Comparison of ENCODE assay signal across 9 mouse cellular contexts in genomic region chr17:24650766-24651165, GRCm38 (mm10). TPM values are rescaled to one million over a fixed set of nuclear protein-coding genes. Genes with fewer than 3 reads are reported as not detected.
DNase-seq lines count a peak whose midpoint lies in the region; ATAC-seq lines count a peak whose summit lies in the region.
"Had no signal": no experiment of that assay in that cellular context is flagged by ENCODE, and none has a peak within 500 bp of the region (broad histone marks: within the 10 kb centered on the region; RNA-seq: fewer than 3 reads in every experiment).

No protein-coding gene starts in this region.

- H3K36me3 ChIP-seq in forebrain, embryonic 13.5 days (ENCODE audit: poor library complexity, severe bottlenecking): no peaks in the 10 kb centered on the region
- no peaks in the 10 kb centered on the region for H3K36me3 ChIP-seq in forebrain, embryonic 16.5 days (ENCODE audit: control insufficient read depth, insufficient read depth)
- H3K36me3 ChIP-seq in lung, embryonic 16.5 days (ENCODE audit: control insufficient read depth, insufficient read depth, low read length): no peaks in the 10 kb centered on the region
- H3K36me3 ChIP-seq in limb, embryonic 13.5 days: peaks cover 17% of the 10 kb centered on the region
- H3K36me3 ChIP-seq in stomach, embryonic 15.5 days: no peaks in the 10 kb centered on the region

- DNase-seq in lung, postnatal 10 days: no peak
- no peak for DNase-seq in left cerebral cortex, adult 8-10 months (ENCODE audit: low spot score in 2 of 2)
- no peak for DNase-seq in layer of hippocampus, postnatal 10 days (ENCODE audit: low spot score in 2 of 2)

- H3K4me2 ChIP-seq in forebrain, embryonic 13.5 days: peak overlapping the region; percentile 98
- no peak overlapping the region; the same call in 1 of the 2 replicates for H3K4me2 ChIP-seq in forebrain, embryonic 16.5 days (ENCODE audit: low read length)
- peak overlapping the region; percentile 83 for H3K4me2 ChIP-seq in lung, embryonic 16.5 days (ENCODE audit: low read depth, low read length)
- H3K4me2 ChIP-seq in limb, embryonic 13.5 days (replicated peaks): peak overlapping the region; percentile 86
- peak overlapping the region; percentile 99; the same call in 1 of the 2 replicates for H3K4me2 ChIP-seq in stomach, embryonic 15.5 days

- no peaks in the 10 kb centered on the region for H3K9me3 ChIP-seq in forebrain, embryonic 13.5 days (replicated peaks)
- H3K9me3 ChIP-seq in forebrain, embryonic 16.5 days (ENCODE audit: control insufficient read depth, low read length): no peaks in the 10 kb centered on the region
- H3K9me3 ChIP-seq in lung, embryonic 16.5 days (ENCODE audit: control insufficient read depth, low read length): no peaks in the 10 kb centered on the region
- H3K9me3 ChIP-seq in limb, embryonic 13.5 days: no peaks in the 10 kb centered on the region
- no peaks in the 10 kb centered on the region for H3K9me3 ChIP-seq in stomach, embryonic 15.5 days

- H3K27me3 ChIP-seq in forebrain, embryonic 13.5 days: peaks cover 41% of the 10 kb centered on the region
- H3K27me3 ChIP-seq in forebrain, embryonic 16.5 days (replicated peaks; ENCODE audit: control insufficient read depth, insufficient read depth, low read length): no peaks in the 10 kb centered on the region
- no peaks in the 10 kb centered on the region for H3K27me3 ChIP-seq in lung, embryonic 16.5 days (ENCODE audit: control insufficient read depth, insufficient read depth, low read depth, low read length)
- H3K27me3 ChIP-seq in limb, embryonic 13.5 days: 0 out of 2 replicates have a peak, but pooled peaks cover 3% of the 10 kb centered on the region
- H3K27me3 ChIP-seq in stomach, embryonic 15.5 days (replicated peaks): no peaks in the 10 kb centered on the region

- no peak overlapping the region for H3K27ac ChIP-seq in forebrain, embryonic 13.5 days
- no peak overlapping the region for H3K27ac ChIP-seq in forebrain, embryonic 16.5 days (ENCODE audit: low read length)
- peak overlapping the region; percentile 15; the same call in 1 of the 2 replicates for H3K27ac ChIP-seq in lung, embryonic 16.5 days (ENCODE audit: low read length)
- 0 out of 2 replicates have a peak overlapping the region, but pooled peaks have one; percentile 3 for H3K27ac ChIP-seq in limb, embryonic 13.5 days
- 0 out of 2 replicates have a peak overlapping the region, but pooled peaks have one; percentile 11 for H3K27ac ChIP-seq in stomach, embryonic 15.5 days

- 74% methylated on average over 4 of the region's 4 CpGs for WGBS in forebrain, embryonic 13.5 days
- 75% methylated on average over 4 of the region's 4 CpGs for WGBS in forebrain, embryonic 16.5 days
- WGBS in lung, embryonic 16.5 days: 69% methylated on average over 4 of the region's 4 CpGs
- WGBS in limb, embryonic 13.5 days: 79% methylated on average over 4 of the region's 4 CpGs
- WGBS in stomach, embryonic 15.5 days: 74% methylated on average over 4 of the region's 4 CpGs

- H3K9ac ChIP-seq in forebrain, embryonic 13.5 days: peak overlapping the region; percentile 82; the same call in 1 of the 2 replicates
- no peak overlapping the region; the same call in 1 of the 2 replicates for H3K9ac ChIP-seq in forebrain, embryonic 16.5 days (replicated peaks; ENCODE audit: low read depth, low read length)
- H3K9ac ChIP-seq in lung, embryonic 16.5 days (ENCODE audit: low read length): no peak overlapping the region
- H3K9ac ChIP-seq in limb, embryonic 13.5 days: peak overlapping the region; percentile 90; the same call in 1 of the 2 replicates
- no peak overlapping the region for H3K9ac ChIP-seq in stomach, embryonic 15.5 days

- H3K4me3 ChIP-seq in forebrain, embryonic 13.5 days: 0 out of 2 replicates have a peak overlapping the region, but pooled peaks have one; percentile 63
- no peak overlapping the region for H3K4me3 ChIP-seq in forebrain, embryonic 16.5 days (replicated peaks; ENCODE audit: low read length)
- H3K4me3 ChIP-seq in lung, embryonic 16.5 days (ENCODE audit: low read length): no peak overlapping the region
- H3K4me3 ChIP-seq in limb, embryonic 13.5 days: peak overlapping the region; percentile 80; the same call in 1 of the 2 replicates
- no peak overlapping the region for H3K4me3 ChIP-seq in stomach, embryonic 15.5 days (replicated peaks)

- peaks cover 17% of the 10 kb centered on the region for H3K4me1 ChIP-seq in forebrain, embryonic 13.5 days
- peaks cover 16% of the 10 kb centered on the region for H3K4me1 ChIP-seq in forebrain, embryonic 16.5 days (replicated peaks; ENCODE audit: control insufficient read depth, insufficient read depth, low read length)
- H3K4me1 ChIP-seq in lung, embryonic 16.5 days (replicated peaks; ENCODE audit: control insufficient read depth, insufficient read depth, low read length): peaks cover 29% of the 10 kb centered on the region
- H3K4me1 ChIP-seq in limb, embryonic 13.5 days: peaks cover 35% of the 10 kb centered on the region
- peaks cover 16% of the 10 kb centered on the region; the same call in 1 of the 2 replicates for H3K4me1 ChIP-seq in stomach, embryonic 15.5 days

- ATAC-seq in forebrain, embryonic 13.5 days: no peak
- ATAC-seq in forebrain, embryonic 16.5 days: no peak
- no peak for ATAC-seq in lung, embryonic 16.5 days (ENCODE audit: low read depth)
- no peak for ATAC-seq in limb, embryonic 13.5 days (ENCODE audit: low FRiP score, low read depth)
- ATAC-seq in stomach, embryonic 15.5 days (ENCODE audit: insufficient read depth, low FRiP score, low read depth): no peak

RNA-seq across cellular contexts. Expression of gene Slc9a3r2, which starts 0.6 kb away (rescaled TPM):
- 15.0 and 16.0 TPM in 2 replicates for polyA plus RNA-seq in forebrain, embryonic 13.5 days (2015; fragmentation: Nextera tagmentation; extraction: Ambion mirVana)
- 28.1 and 31.2 TPM in 2 replicates for polyA plus RNA-seq in forebrain, embryonic 16.5 days (2015; fragmentation: Nextera tagmentation; extraction: Ambion mirVana)
- polyA plus RNA-seq in lung, embryonic 16.5 days (2015; fragmentation: Nextera tagmentation; extraction: Ambion mirVana): 95.5 and 98.1 TPM in 2 replicates
- 58.1 and 59.3 TPM in 2 replicates for polyA plus RNA-seq in limb, embryonic 13.5 days (2015; fragmentation: Nextera tagmentation; extraction: Ambion mirVana)
- polyA plus RNA-seq in stomach, embryonic 15.5 days (2015; fragmentation: Nextera tagmentation; extraction: Ambion mirVana): 51.0 and 53.7 TPM in 2 replicates
- 10 to 100 TPM; 41.0 to 47.7 (median 42.0) TPM for total RNA-seq in left cerebral cortex, adult 8-10 months (2022)
- 10 to 100 TPM; 48.5 to 49.4 TPM for total RNA-seq in layer of hippocampus, postnatal 10 days (2021)

RNA-seq across cellular contexts. Expression of gene Npw, which starts 7.5 kb away (rescaled TPM):
- not detected in 2 replicates for polyA plus RNA-seq in forebrain, embryonic 13.5 days (2015; fragmentation: Nextera tagmentation; extraction: Ambion mirVana)
- not detected in 2 replicates for polyA plus RNA-seq in forebrain, embryonic 16.5 days (2015; fragmentation: Nextera tagmentation; extraction: Ambion mirVana)
- polyA plus RNA-seq in lung, embryonic 16.5 days (2015; fragmentation: Nextera tagmentation; extraction: Ambion mirVana): 1.1 and 2.3 TPM in 2 replicates
- polyA plus RNA-seq in limb, embryonic 13.5 days (2015; fragmentation: Nextera tagmentation; extraction: Ambion mirVana): 0.80 TPM in 2 replicates
- 0.30 and 0.46 TPM in 2 replicates for polyA plus RNA-seq in stomach, embryonic 15.5 days (2015; fragmentation: Nextera tagmentation; extraction: Ambion mirVana)
- under 1 TPM in 1 of 4 experiments, not detected in 3; 0.63 TPM for total RNA-seq in left cerebral cortex, adult 8-10 months (2022)
- total RNA-seq in layer of hippocampus, postnatal 10 days (2021): 1 to 10 TPM; 1.3 to 1.6 TPM
- total RNA-seq: gastrocnemius, postnatal 10 days had no signal

RNA-seq across cellular contexts. Expression of gene Nthl1, which starts 18.3 kb away (rescaled TPM):
- polyA plus RNA-seq in forebrain, embryonic 13.5 days (2015; fragmentation: Nextera tagmentation; extraction: Ambion mirVana): 13.8 and 15.3 TPM in 2 replicates
- 13.4 and 14.4 TPM in 2 replicates for polyA plus RNA-seq in forebrain, embryonic 16.5 days (2015; fragmentation: Nextera tagmentation; extraction: Ambion mirVana)
- polyA plus RNA-seq in lung, embryonic 16.5 days (2015; fragmentation: Nextera tagmentation; extraction: Ambion mirVana): 17.6 and 17.9 TPM in 2 replicates
- polyA plus RNA-seq in limb, embryonic 13.5 days (2015; fragmentation: Nextera tagmentation; extraction: Ambion mirVana): 23.7 and 25.0 TPM in 2 replicates
- polyA plus RNA-seq in stomach, embryonic 15.5 days (2015; fragmentation: Nextera tagmentation; extraction: Ambion mirVana): 18.7 and 20.3 TPM in 2 replicates
- 1 to 10 TPM; 5.7 to 7.0 (median 6.1) TPM for total RNA-seq in left cerebral cortex, adult 8-10 months (2022)
- total RNA-seq in layer of hippocampus, postnatal 10 days (2021): 1 to 10 TPM; 4.9 to 7.8 TPM

RNA-seq across cellular contexts. Expression of gene Tsc2, which starts 18.3 kb away (rescaled TPM):
- 60.5 and 75.1 TPM in 2 replicates for polyA plus RNA-seq in forebrain, embryonic 13.5 days (2015; fragmentation: Nextera tagmentation; extraction: Ambion mirVana)
- polyA plus RNA-seq in forebrain, embryonic 16.5 days (2015; fragmentation: Nextera tagmentation; extraction: Ambion mirVana): 80.4 and 86.8 TPM in 2 replicates
- polyA plus RNA-seq in lung, embryonic 16.5 days (2015; fragmentation: Nextera tagmentation; extraction: Ambion mirVana): 54.0 and 58.2 TPM in 2 replicates
- polyA plus RNA-seq in limb, embryonic 13.5 days (2015; fragmentation: Nextera tagmentation; extraction: Ambion mirVana): 65.5 and 72.2 TPM in 2 replicates
- 45.4 TPM in 2 replicates for polyA plus RNA-seq in stomach, embryonic 15.5 days (2015; fragmentation: Nextera tagmentation; extraction: Ambion mirVana)
- total RNA-seq in left cerebral cortex, adult 8-10 months (2022): 100 to 1,000 TPM; 123 to 148 (median 137) TPM
- total RNA-seq in layer of hippocampus, postnatal 10 days (2021): 100 to 1,000 TPM; 171 to 176 TPM

RNA-seq across cellular contexts. Expression of gene Zfp598, which starts 18.7 kb away (rescaled TPM):
- 14.9 and 16.2 TPM in 2 replicates for polyA plus RNA-seq in forebrain, embryonic 13.5 days (2015; fragmentation: Nextera tagmentation; extraction: Ambion mirVana)
- polyA plus RNA-seq in forebrain, embryonic 16.5 days (2015; fragmentation: Nextera tagmentation; extraction: Ambion mirVana): 17.9 and 22.0 TPM in 2 replicates
- 15.0 and 18.1 TPM in 2 replicates for polyA plus RNA-seq in lung, embryonic 16.5 days (2015; fragmentation: Nextera tagmentation; extraction: Ambion mirVana)
- 22.2 and 24.7 TPM in 2 replicates for polyA plus RNA-seq in limb, embryonic 13.5 days (2015; fragmentation: Nextera tagmentation; extraction: Ambion mirVana)
- 19.3 and 22.1 TPM in 2 replicates for polyA plus RNA-seq in stomach, embryonic 15.5 days (2015; fragmentation: Nextera tagmentation; extraction: Ambion mirVana)
- total RNA-seq in left cerebral cortex, adult 8-10 months (2022): 10 to 100 TPM; 30.4 to 40.9 (median 36.1) TPM
- 10 to 100 TPM; 40.1 to 43.6 TPM for total RNA-seq in layer of hippocampus, postnatal 10 days (2021)

Comparison
In these comparisons a context has a peak if more than half of its experiments do, and no peak if none do; other contexts are left out.
1. H3K4me3 ChIP-seq: peak in forebrain, embryonic 13.5 days (single experiment) and limb, embryonic 13.5 days (single experiment); none in forebrain, embryonic 16.5 days (single experiment), lung, embryonic 16.5 days (single experiment) and stomach, embryonic 15.5 days (single experiment).
2. H3K9ac ChIP-seq: peak in forebrain, embryonic 13.5 days (single experiment) and limb, embryonic 13.5 days (single experiment); none in forebrain, embryonic 16.5 days (single experiment), lung, embryonic 16.5 days (single experiment) and stomach, embryonic 15.5 days (single experiment).
3. H3K27ac ChIP-seq: peak in lung, embryonic 16.5 days (single experiment), limb, embryonic 13.5 days (single experiment) and stomach, embryonic 15.5 days (single experiment); none in forebrain, embryonic 13.5 days (single experiment) and forebrain, embryonic 16.5 days (single experiment).